Mouse (Mus musculus) midbrain, embryonic 14.5 days (tissue): ENCODE results near the gene G6pc2. TPM values are rescaled to one million over a fixed set of nuclear protein-coding genes. Genes with fewer than 3 reads are reported as not detected.

Source experiments
- ATAC-seq: fragments of 200-750 bp; cut with Nextera tagmentation; 2 replicates; pipeline ENCODE4 v1.8.0; 2017; ENCODE audit warnings: moderate number of reproducible peaks, moderate library complexity; ENCODE audit not compliant: low FRiP score, low TSS enrichment
- DNase-seq: peaks from one replicate; pipeline ENCODE4 v3.0.0-alpha.2; 2015
- H3K27ac ChIP-seq: fragments of 300-500 bp; sonication (generic); replicated peaks from 2 replicates; pipeline ENCODE4 v1.5.1; 2014; ENCODE audit warnings: mild to moderate bottlenecking, low read depth, low read length, moderate library complexity
- H3K27me3 ChIP-seq: fragments of 300-500 bp; sonication (generic); 2 replicates; pipeline ENCODE4 v1.6.1; 2014; ENCODE audit warnings: low read length, control low read depth, mixed read lengths; ENCODE audit not compliant: control insufficient read depth, insufficient read depth
- H3K36me3 ChIP-seq: fragments of 300-500 bp; sonication (generic); 2 replicates; pipeline ENCODE4 v1.6.1; 2014; ENCODE audit warnings: low read length, control low read depth; ENCODE audit not compliant: control insufficient read depth, insufficient read depth
- H3K4me1 ChIP-seq: fragments of 300-500 bp; sonication (generic); 2 replicates; pipeline ENCODE4 v1.6.1; 2014; ENCODE audit warnings: mild to moderate bottlenecking, antibody characterized with exemption, low read length, control low read depth; ENCODE audit not compliant: control insufficient read depth, insufficient read depth
- H3K4me2 ChIP-seq: fragments of 300-500 bp; sonication (generic); 2 replicates; pipeline ENCODE4 v1.6.1; 2014; ENCODE audit warnings: mild to moderate bottlenecking, low read length, moderate library complexity
- H3K4me3 ChIP-seq: fragments of 300-500 bp; sonication (generic); replicated peaks from 2 replicates; pipeline ENCODE4 v1.5.1; 2014; ENCODE audit warnings: low read depth, low read length
- H3K9ac ChIP-seq: fragments of 300-500 bp; sonication (generic); replicated peaks from 2 replicates; pipeline ENCODE4 v1.6.1; 2014; ENCODE audit warnings: mild to moderate bottlenecking, low read length, moderate library complexity
- H3K9me3 ChIP-seq: fragments of 300-500 bp; sonication (generic); 2 replicates; pipeline ENCODE4 v1.6.1; 2016; ENCODE audit warnings: low read length, control low read depth, mixed read lengths; ENCODE audit not compliant: control insufficient read depth
- WGBS: fragments of 180-500 bp; shearing (Covaris S2); extraction: QIAGEN DNeasy Blood & Tissue Kit; methylation state at CpG from one replicate; pipeline ENCODE4 v1.1.7; 2014; 5-methylcytosine and 5-hydroxymethylcytosine counted together
- polyA plus RNA-seq: library from polyadenylated mRNA; unstranded; fragments of >200 nt; fragmentation: Nextera tagmentation; extraction: Ambion mirVana; gene quantifications from 2 replicates; pipeline ENCODE4 v1.2.1, GENCODE M21; 2014

Gene G6pc2
- polyA plus RNA-seq = 0.20 and 0.28 TPM in 2 replicates

DNA sequence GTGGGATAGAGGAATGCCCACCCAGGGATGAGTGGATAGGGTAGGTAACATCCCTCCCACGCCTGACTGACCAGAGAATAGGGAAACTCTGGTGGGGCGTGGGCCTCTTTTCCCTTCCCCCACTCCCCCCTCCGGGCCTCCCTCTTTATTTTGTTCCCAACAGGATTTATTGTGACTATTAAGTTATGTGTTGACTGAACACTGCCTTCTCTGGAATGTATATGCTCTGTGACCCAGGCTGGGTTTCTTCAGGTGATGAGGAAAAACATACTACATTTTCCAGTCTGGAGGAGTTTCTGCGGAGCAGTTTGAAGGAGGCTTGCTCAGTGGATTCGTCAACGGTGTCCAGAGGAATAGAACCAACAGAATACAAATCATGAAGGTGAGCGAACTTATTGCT is at the start of gene G6pc2:
TSS of gene G6pc2 (plus strand) at position 301 of the 400 bp plus-strand sequence.
- H3K27me3 ChIP-seq = no peaks in the 10 kb centered on the region
- ATAC-seq = no peak
- H3K4me2 ChIP-seq = no peak within 1 kb of the TSS
- H3K36me3 ChIP-seq = no peaks in the 10 kb centered on the region
- peaks cover 3% of the 10 kb centered on the region; the same call in 1 of the 2 replicates for H3K4me1 ChIP-seq
- DNase-seq = no peak
- H3K4me3 ChIP-seq = no peak within 1 kb of the TSS
- H3K27ac ChIP-seq = no peak within 1 kb of the TSS
- no peaks in the 10 kb centered on the region for H3K9me3 ChIP-seq
- 86% methylated on average over 7 of the region's 7 CpGs for WGBS
- H3K9ac ChIP-seq = no peak within 1 kb of the TSS

DNA sequence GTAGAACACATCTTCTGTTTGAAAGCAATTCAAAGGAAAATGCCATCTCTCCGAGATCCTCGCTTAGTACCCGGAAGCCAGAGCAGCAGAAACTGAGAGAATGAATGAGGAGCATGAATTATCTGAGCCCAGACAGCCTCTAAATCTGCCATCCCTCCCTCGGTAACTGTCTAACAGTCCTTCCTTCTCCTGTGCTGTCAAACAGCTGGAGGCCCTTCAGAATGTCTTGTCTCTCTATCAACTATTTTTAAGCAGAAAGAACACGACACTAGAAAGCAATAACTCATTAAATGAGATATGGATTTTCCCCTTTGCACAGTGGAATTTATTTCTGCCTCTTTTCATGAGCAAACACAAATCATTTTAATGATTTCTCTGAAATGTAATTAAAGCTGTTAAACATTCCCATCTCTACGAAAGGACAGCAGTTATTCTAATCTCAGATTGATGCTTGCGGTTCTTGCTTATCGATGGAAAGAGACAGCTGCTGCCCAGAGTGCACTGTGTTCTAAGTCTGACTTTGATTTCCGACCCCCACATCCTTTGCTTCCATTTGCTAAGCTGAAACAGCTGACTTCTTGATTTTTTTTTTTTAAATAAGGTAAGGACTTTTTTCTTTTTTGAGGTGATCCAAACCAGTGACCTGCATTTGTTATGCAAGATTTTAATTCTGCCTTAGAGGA is 40.3 kb upstream of the G6pc2 start:
- H3K9me3 ChIP-seq = peaks cover 3% of the 10 kb centered on the region; the same call in 1 of the 2 replicates
- no peak overlapping the region for H3K4me2 ChIP-seq
- WGBS = 70% methylated on average over 9 of the region's 9 CpGs
- H3K4me1 ChIP-seq = no peaks in the 10 kb centered on the region
- no peak for ATAC-seq
- H3K4me3 ChIP-seq = no peak overlapping the region
- H3K9ac ChIP-seq = no peak overlapping the region
- no peak overlapping the region for H3K27ac ChIP-seq
- DNase-seq = no peak
- H3K27me3 ChIP-seq = no peaks in the 10 kb centered on the region
- H3K36me3 ChIP-seq = no peaks in the 10 kb centered on the region

DNA sequence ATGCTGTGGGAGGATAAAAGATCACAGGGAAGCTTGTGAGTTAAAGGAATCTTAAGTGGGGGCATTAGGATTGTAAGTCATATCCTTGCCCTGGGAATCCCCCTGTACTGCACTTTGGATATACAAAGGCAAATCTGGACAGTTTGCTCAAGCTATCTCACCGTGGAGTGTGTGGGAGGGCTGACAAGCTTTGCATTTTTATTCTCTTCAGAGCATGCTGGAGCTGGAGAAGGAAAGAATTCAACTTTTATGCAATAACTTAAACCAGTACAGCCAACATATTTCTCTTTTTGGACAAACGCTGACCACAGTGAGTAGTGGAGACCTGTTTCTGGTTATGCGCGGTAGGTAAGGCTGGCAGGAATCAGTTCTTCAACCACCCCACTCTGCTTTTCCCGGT is 35.6 kb upstream of the G6pc2 start:
- 56% methylated on average over 5 of the region's 5 CpGs for WGBS
- DNase-seq (no peak), ATAC-seq (no peak)

DNA sequence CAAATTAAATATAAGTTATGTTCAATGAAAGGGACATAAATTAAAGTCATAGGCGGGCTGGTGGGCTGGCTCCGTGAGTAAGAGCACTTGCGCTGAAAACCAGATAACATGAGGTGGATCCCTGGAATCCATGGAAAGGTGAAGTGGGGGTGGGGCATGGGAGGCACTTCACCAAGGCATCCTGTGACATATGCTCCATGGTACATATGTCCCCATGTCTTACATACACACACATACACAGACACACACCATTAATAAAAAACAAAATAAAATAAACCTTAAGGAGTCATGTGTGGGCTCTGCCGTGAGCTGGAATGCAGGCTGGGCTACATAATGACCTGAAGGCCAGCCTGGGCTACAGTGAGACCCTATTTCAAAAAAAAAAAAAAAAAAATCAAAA is 31.2 kb upstream of the G6pc2 start:
- DNase-seq = no peak
- no peak overlapping the region for H3K4me2 ChIP-seq
- no peaks in the 10 kb centered on the region for H3K9me3 ChIP-seq
- no peak overlapping the region for H3K9ac ChIP-seq
- WGBS = 91% methylated on average over 4 of the region's 4 CpGs
- H3K27me3 ChIP-seq = no peaks in the 10 kb centered on the region
- no peaks in the 10 kb centered on the region for H3K36me3 ChIP-seq
- no peaks in the 10 kb centered on the region for H3K4me1 ChIP-seq
- H3K4me3 ChIP-seq = no peak overlapping the region
- H3K27ac ChIP-seq = no peak overlapping the region
- ATAC-seq = no peak

More for the DNA sequence above, 35.6 kb upstream of the G6pc2 start:
- Histone ChIP-seq H3K4me3 (no peak overlapping the region), H3K27me3 (no peaks in the 10 kb centered on the region), H3K4me2 (no peak overlapping the region), H3K9ac (no peak overlapping the region), H3K9me3 (peaks cover 3% of the 10 kb centered on the region; the same call in 1 of the 2 replicates), H3K27ac (no peak overlapping the region), H3K4me1 (no peaks in the 10 kb centered on the region), H3K36me3 (no peaks in the 10 kb centered on the region)

DNA sequence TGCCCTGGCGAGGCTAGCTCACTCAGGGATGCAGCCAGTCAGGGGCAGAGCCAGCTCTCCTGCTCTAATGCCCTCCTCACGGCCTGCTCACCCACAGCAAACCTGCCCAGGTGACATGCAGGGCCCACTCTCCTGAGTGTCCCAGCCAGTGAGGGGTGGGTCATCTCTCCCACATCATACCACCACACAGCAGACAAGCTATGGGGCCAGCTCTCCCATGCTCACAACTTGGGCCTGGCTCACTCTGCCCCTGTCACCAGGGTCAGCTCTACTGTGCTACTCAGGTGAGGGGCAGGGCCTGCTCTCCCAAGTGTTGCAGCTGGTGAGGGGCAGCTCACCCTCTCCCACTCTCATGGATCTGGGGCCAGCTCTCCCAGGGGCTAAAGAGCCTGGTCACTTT is 22.9 kb upstream of the G6pc2 start:
- no peak overlapping the region for H3K27ac ChIP-seq
- no peak overlapping the region for H3K9ac ChIP-seq
- 86% methylated on average over 2 of the region's 2 CpGs for WGBS
- DNase-seq = no peak
- no peaks in the 10 kb centered on the region for H3K27me3 ChIP-seq
- H3K36me3 ChIP-seq = no peaks in the 10 kb centered on the region
- H3K4me3 ChIP-seq = no peak overlapping the region
- no peaks in the 10 kb centered on the region for H3K4me1 ChIP-seq
- ATAC-seq = no peak
- H3K9me3 ChIP-seq = no peaks in the 10 kb centered on the region
- H3K4me2 ChIP-seq = no peak overlapping the region

GRCm38 (mm10) chr2:69188732-69189131 is 22.1 kb upstream of the G6pc2 start:
- Histone ChIP-seq H3K4me2 (no peak overlapping the region), H3K9ac (no peak overlapping the region), H3K4me1 (no peaks in the 10 kb centered on the region), H3K27ac (no peak overlapping the region), H3K36me3 (peaks cover 2% of the 10 kb centered on the region; the same call in 1 of the 2 replicates), H3K4me3 (no peak overlapping the region), H3K27me3 (no peaks in the 10 kb centered on the region), H3K9me3 (no peaks in the 10 kb centered on the region)
- 96% methylated on average over 6 of the region's 6 CpGs for WGBS
- ATAC-seq (no peak), DNase-seq (no peak)

DNA sequence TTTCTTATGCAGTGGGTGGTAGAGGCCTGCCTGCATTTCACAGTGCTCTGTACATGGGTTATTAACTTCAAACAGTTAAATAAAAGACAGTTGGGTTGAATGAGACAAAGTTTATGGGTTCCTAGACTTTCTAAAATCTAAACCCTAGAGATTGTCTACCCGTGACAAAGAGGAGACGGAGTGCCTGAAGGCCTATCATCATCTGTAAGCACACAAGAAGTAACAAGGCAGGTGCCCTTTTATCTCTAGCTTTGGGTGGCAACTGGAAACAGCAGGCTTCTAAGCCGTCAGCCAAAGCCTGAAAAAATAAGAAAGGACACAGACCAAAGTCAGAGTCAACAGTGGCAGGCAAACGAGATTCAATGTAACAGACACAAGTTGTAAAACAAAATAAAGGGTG is 21.7 kb upstream of the G6pc2 start:
- WGBS = 78% methylated on average over 4 of the region's 4 CpGs
- peaks cover 7% of the 10 kb centered on the region; the same call in 1 of the 2 replicates for H3K36me3 ChIP-seq

GRCm38 (mm10) chr2:69191059-69191458 is 19.8 kb upstream of the G6pc2 start:
- no peaks in the 10 kb centered on the region for H3K9me3 ChIP-seq
- WGBS = 94% methylated on average over 5 of the region's 5 CpGs
- peaks cover 10% of the 10 kb centered on the region; the same call in 1 of the 2 replicates for H3K36me3 ChIP-seq
- H3K4me3 ChIP-seq = no peak overlapping the region
- H3K27me3 ChIP-seq = no peaks in the 10 kb centered on the region
- no peak for ATAC-seq
- no peak overlapping the region for H3K9ac ChIP-seq
- no peaks in the 10 kb centered on the region for H3K4me1 ChIP-seq
- H3K4me2 ChIP-seq = no peak overlapping the region
- no peak overlapping the region for H3K27ac ChIP-seq
- DNase-seq = no peak

More for the DNA sequence above, 21.7 kb upstream of the G6pc2 start:
- ATAC-seq (no peak), DNase-seq (no peak)
- Histone ChIP-seq H3K27me3 (no peaks in the 10 kb centered on the region), H3K9me3 (no peaks in the 10 kb centered on the region), H3K4me1 (no peaks in the 10 kb centered on the region), H3K4me3 (no peak overlapping the region), H3K27ac (no peak overlapping the region), H3K4me2 (no peak overlapping the region), H3K9ac (no peak overlapping the region)

GRCm38 (mm10) chr2:69193555-69193954 is 17.3 kb upstream of the G6pc2 start:
- Histone ChIP-seq H3K4me1 (no peaks in the 10 kb centered on the region), H3K27me3 (no peaks in the 10 kb centered on the region), H3K4me2 (no peak overlapping the region), H3K4me3 (no peak overlapping the region), H3K27ac (no peak overlapping the region), H3K9ac (no peak overlapping the region), H3K9me3 (no peaks in the 10 kb centered on the region), H3K36me3 (peaks cover 11% of the 10 kb centered on the region; the same call in 1 of the 2 replicates)
- ATAC-seq (no peak), DNase-seq (no peak)
- 96% methylated on average over 5 of the region's 5 CpGs for WGBS
